In genomic region chr11:39954426-39954825, GRCm38 (mm10) we compare ENCODE assay signal across 22 mouse cellular contexts.
DNase-seq lines count a peak whose midpoint lies in the region; ATAC-seq and TF ChIP-seq lines count a peak whose summit lies in the region.
"Had no signal": no experiment of that assay in that cellular context is flagged by ENCODE, and none has a peak within 500 bp of the region (broad histone marks: within the 10 kb centered on the region; RNA-seq: fewer than 3 reads in every experiment).

No protein-coding gene starts in this region.

- peak; percentile 75 for ATAC-seq in intestine, embryonic 15.5 days
- peak; percentile 88 for ATAC-seq in intestine, embryonic 16.5 days
- peak; percentile 70 for ATAC-seq in intestine, postnatal 0 days
- no peak for ATAC-seq in liver, postnatal 0 days
- ATAC-seq: activated CD4-positive, CD25-positive, alpha-beta regulatory T cell, adult 4 months; CD4-positive, CD25-positive, alpha-beta regulatory T cell, adult 4 months; Patski had no signal

- no peak overlapping the region for H3K9ac ChIP-seq in intestine, embryonic 15.5 days
- no peak overlapping the region for H3K9ac ChIP-seq in intestine, embryonic 16.5 days (ENCODE audit: low read depth, low read length)
- no peak overlapping the region for H3K9ac ChIP-seq in intestine, postnatal 0 days (ENCODE audit: low read depth, low read length)
- H3K9ac ChIP-seq in liver, postnatal 0 days (replicated peaks) = no peak overlapping the region

- H3K4me2 ChIP-seq in intestine, embryonic 15.5 days (replicated peaks) = no peak overlapping the region
- H3K4me2 ChIP-seq in intestine, embryonic 16.5 days (ENCODE audit: low read depth, low read length) = no peak overlapping the region
- H3K4me2 ChIP-seq in intestine, postnatal 0 days (replicated peaks; ENCODE audit: low read depth) = no peak overlapping the region
- no peak overlapping the region for H3K4me2 ChIP-seq in liver, postnatal 0 days (ENCODE audit: low read depth, low read length)

- no peaks in the 10 kb centered on the region for H3K4me1 ChIP-seq in intestine, embryonic 15.5 days (replicated peaks)
- H3K4me1 ChIP-seq in intestine, embryonic 16.5 days (ENCODE audit: control insufficient read depth, insufficient read depth, low read length) = no peaks in the 10 kb centered on the region
- H3K4me1 ChIP-seq in intestine, postnatal 0 days (replicated peaks; ENCODE audit: control insufficient read depth, insufficient read depth, low read length) = no peaks in the 10 kb centered on the region
- no peaks in the 10 kb centered on the region for H3K4me1 ChIP-seq in liver, postnatal 0 days (ENCODE audit: insufficient read depth)

- no peak for TF ChIP-seq CTCF in intestine, postnatal 0 days (IDR thresholded peaks at IDR 0.05; ENCODE audit: low read depth)
- no peak for TF ChIP-seq CTCF in liver, postnatal 0 days (IDR thresholded peaks at IDR 0.05; ENCODE audit: low read depth)

- no peak overlapping the region for H3K4me3 ChIP-seq in intestine, embryonic 15.5 days (replicated peaks)
- H3K4me3 ChIP-seq in intestine, embryonic 16.5 days (ENCODE audit: low read length) = no peak overlapping the region
- H3K4me3 ChIP-seq in intestine, postnatal 0 days (ENCODE audit: low read depth, low read length) = no peak overlapping the region
- H3K4me3 ChIP-seq in liver, postnatal 0 days (ENCODE audit: low read depth, low read length) = no peak overlapping the region

- TF ChIP-seq EP300 in liver, postnatal 0 days (IDR thresholded peaks at IDR 0.05; ENCODE audit: low read depth) = no peak

- H3K27me3 ChIP-seq in intestine, embryonic 15.5 days (replicated peaks) = no peaks in the 10 kb centered on the region
- 0 out of 2 replicates have a peak, but pooled peaks cover 2% of the 10 kb centered on the region for H3K27me3 ChIP-seq in intestine, embryonic 16.5 days (replicated peaks; ENCODE audit: control insufficient read depth, insufficient read depth, low read length)
- H3K27me3 ChIP-seq in intestine, postnatal 0 days (replicated peaks; ENCODE audit: control insufficient read depth, insufficient read depth, low read length) = peaks cover 9% of the 10 kb centered on the region; the same call in 1 of the 2 replicates
- H3K27me3 ChIP-seq in liver, postnatal 0 days (ENCODE audit: insufficient read depth, low read length) = no peaks in the 10 kb centered on the region
- H3K27me3 ChIP-seq: CH12.LX, Patski had no signal

- no peak overlapping the region for H3K27ac ChIP-seq in intestine, embryonic 15.5 days
- no peak overlapping the region for H3K27ac ChIP-seq in intestine, embryonic 16.5 days (ENCODE audit: low read length)
- no peak overlapping the region for H3K27ac ChIP-seq in intestine, postnatal 0 days (ENCODE audit: low read depth, low read length)
- no peak overlapping the region for H3K27ac ChIP-seq in liver, postnatal 0 days (ENCODE audit: low read depth)

- DNase-seq in large intestine, adult 2 months (ENCODE audit: low read depth, low spot score) = peak; percentile 37
- no peak for DNase-seq in gastrocnemius, postnatal 4 days (ENCODE audit: low spot score in 2 of 2)
- DNase-seq in cerebellum, adult 11-12 months = no peak
- no peak for DNase-seq in cerebellum, postnatal 36 days
- DNase-seq in liver, postnatal 0 days = no peak
- DNase-seq: adrenal gland, adult 2 months; adrenal gland, adult 8-10 months; adrenal gland, postnatal 10 days; adrenal gland, postnatal 14 days; adrenal gland, postnatal 25 days; adrenal gland, postnatal 36 days; B cell, adult 2 months; cerebellum, adult 11 months; cerebellum, adult 18-20 months had no signal

- no peaks in the 10 kb centered on the region for H3K36me3 ChIP-seq in intestine, embryonic 15.5 days
- no peaks in the 10 kb centered on the region for H3K36me3 ChIP-seq in intestine, embryonic 16.5 days (ENCODE audit: control insufficient read depth, insufficient read depth, low read length)
- H3K36me3 ChIP-seq in intestine, postnatal 0 days (ENCODE audit: control insufficient read depth, insufficient read depth) = no peaks in the 10 kb centered on the region
- H3K36me3 ChIP-seq in liver, postnatal 0 days (replicated peaks; ENCODE audit: insufficient read depth, low read length) = no peaks in the 10 kb centered on the region
- H3K36me3 ChIP-seq: G1E had no signal

- H3K9me3 ChIP-seq in intestine, embryonic 15.5 days = no peaks in the 10 kb centered on the region
- no peaks in the 10 kb centered on the region for H3K9me3 ChIP-seq in intestine, embryonic 16.5 days (ENCODE audit: control insufficient read depth, low read length)
- no peaks in the 10 kb centered on the region for H3K9me3 ChIP-seq in intestine, postnatal 0 days (ENCODE audit: control insufficient read depth)
- no peaks in the 10 kb centered on the region for H3K9me3 ChIP-seq in liver, postnatal 0 days (ENCODE audit: low read length)
- H3K9me3 ChIP-seq: G1E had no signal
